Mouse (Mus musculus) hindbrain, embryonic 11.5 days (tissue): ENCODE measurements around the gene Slc31a1. TPM values are rescaled to one million over a fixed set of nuclear protein-coding genes. Genes with fewer than 3 reads are reported as not detected.

Experiments
- ATAC-seq: fragments of 200-750 bp; cut with Nextera tagmentation; 2 replicates; pipeline ENCODE4 v1.8.0; 2017; ENCODE audit warnings: mild to moderate bottlenecking, moderate TSS enrichment, moderate library complexity; ENCODE audit not compliant: low FRiP score
- DNase-seq: peaks from one replicate; pipeline ENCODE4 v3.0.0-alpha.2; 2015; ENCODE audit warnings: low spot score
- H3K27ac ChIP-seq: fragments of 300-500 bp; sonication (generic); 2 replicates; pipeline ENCODE4 v1.5.1; 2014; ENCODE audit warnings: mild to moderate bottlenecking, low read depth, low read length
- H3K27me3 ChIP-seq: fragments of 300-500 bp; sonication (generic); 2 replicates; pipeline ENCODE4 v1.6.1; 2014; ENCODE audit warnings: mild to moderate bottlenecking, low read length, moderate library complexity, mixed read lengths; ENCODE audit not compliant: control insufficient read depth, insufficient read depth
- H3K36me3 ChIP-seq: fragments of 300-500 bp; sonication (generic); 2 replicates; pipeline ENCODE4 v1.6.1; 2014; ENCODE audit warnings: mild to moderate bottlenecking, low read length, moderate library complexity, mixed read lengths; ENCODE audit not compliant: control insufficient read depth, insufficient read depth
- H3K4me1 ChIP-seq: fragments of 300-500 bp; sonication (generic); replicated peaks from 2 replicates; pipeline ENCODE4 v1.6.1; 2014; ENCODE audit warnings: low read length, mixed read lengths; ENCODE audit not compliant: control insufficient read depth, insufficient read depth
- H3K4me2 ChIP-seq: fragments of 300-500 bp; sonication (generic); replicated peaks from 2 replicates; pipeline ENCODE4 v1.6.1; 2014; ENCODE audit warnings: mild to moderate bottlenecking, low read depth, low read length
- H3K4me3 ChIP-seq: fragments of 300-500 bp; sonication (generic); 2 replicates; pipeline ENCODE4 v1.5.1; 2014; ENCODE audit warnings: low read depth, low read length
- H3K9ac ChIP-seq: fragments of 300-500 bp; sonication (generic); 2 replicates; pipeline ENCODE4 v1.6.1; 2014; ENCODE audit warnings: low read depth, low read length
- H3K9me3 ChIP-seq: fragments of 300-500 bp; sonication (generic); 2 replicates; pipeline ENCODE4 v1.6.1; 2016; ENCODE audit warnings: low read length; ENCODE audit not compliant: control insufficient read depth
- WGBS: fragments of 180-500 bp; shearing (Covaris S2); extraction: QIAGEN DNeasy Blood & Tissue Kit; methylation state at CpG from one replicate; pipeline ENCODE4 v1.1.7; 2014; 5-methylcytosine and 5-hydroxymethylcytosine counted together
- polyA plus RNA-seq: library from polyadenylated mRNA; unstranded; fragments of >200 nt; fragmentation: Nextera tagmentation; extraction: Ambion mirVana; gene quantifications from 2 replicates; pipeline ENCODE4 v1.2.1, GENCODE M21; 2014

Gene Slc31a1
- polyA plus RNA-seq, 1 experiment from 2014 or later = 45.0 TPM

- Histone ChIP-seq H3K36me3 (no peaks in the 10 kb centered on the region), H3K9ac (peak overlapping the region; percentile 72), H3K27me3 (no peaks in the 10 kb centered on the region), H3K9me3 (no peaks in the 10 kb centered on the region), H3K27ac (no peak overlapping the region), H3K4me2 (peak overlapping the region; percentile 76), H3K4me3 (peak overlapping the region; percentile 68), H3K4me1 (no peaks in the 10 kb centered on the region)
- 60% methylated on average over 7 of the region's 7 CpGs for WGBS
- DNase-seq = no peak
- ATAC-seq = no peak
These were observed 1.2 kb upstream of the Slc31a1 start for GRCm38 (mm10) chr4:62359256-62359775.

GRCm38 (mm10) chr4:62360805-62361455 is 403 bp downstream of the Slc31a1 start:
- DNase-seq (no peak), ATAC-seq (peak; percentile 28)
- H3K27ac ChIP-seq = peak overlapping the region; percentile 27; the same call in 1 of the 2 replicates
- peak overlapping the region; percentile 68 for H3K4me3 ChIP-seq
- H3K9ac ChIP-seq = peak overlapping the region; percentile 69
- no peaks in the 10 kb centered on the region for H3K9me3 ChIP-seq
- H3K27me3 ChIP-seq = no peaks in the 10 kb centered on the region
- no peaks in the 10 kb centered on the region for H3K4me1 ChIP-seq
- H3K36me3 ChIP-seq = no peaks in the 10 kb centered on the region
- H3K4me2 ChIP-seq = peak overlapping the region; percentile 66
- WGBS = under 1% methylated on average over 22 of the region's 22 CpGs

- H3K4me1 ChIP-seq = no peaks in the 10 kb centered on the region
- 53% methylated on average over 6 of the region's 6 CpGs for WGBS
- peak overlapping the region; percentile 69; the same call in 1 of the 2 replicates for H3K9ac ChIP-seq
- ATAC-seq (no peak), DNase-seq (no peak)
- no peaks in the 10 kb centered on the region for H3K9me3 ChIP-seq
- no peaks in the 10 kb centered on the region for H3K27me3 ChIP-seq
- peak overlapping the region; percentile 68 for H3K4me3 ChIP-seq
- H3K4me2 ChIP-seq = peak overlapping the region; percentile 66
- no peak overlapping the region for H3K27ac ChIP-seq
- no peaks in the 10 kb centered on the region for H3K36me3 ChIP-seq
These were observed 1.0 kb downstream of the Slc31a1 start for GRCm38 (mm10) chr4:62361571-62361970.

GRCm38 (mm10) chr4:62361997-62362396 is 1.5 kb downstream of the Slc31a1 start:
- WGBS = 97% methylated on average over 1 of the region's 1 CpGs

GRCm38 (mm10) chr4:62362437-62362836 is 1.9 kb downstream of the Slc31a1 start:
- Histone ChIP-seq H3K9ac (no peak overlapping the region), H3K27ac (no peak overlapping the region), H3K36me3 (no peaks in the 10 kb centered on the region), H3K27me3 (no peaks in the 10 kb centered on the region), H3K4me2 (no peak overlapping the region), H3K9me3 (no peaks in the 10 kb centered on the region), H3K4me1 (no peaks in the 10 kb centered on the region), H3K4me3 (no peak overlapping the region)
- DNase-seq = no peak
- WGBS = 88% methylated on average over 2 of the region's 2 CpGs
- ATAC-seq = no peak

More at GRCm38 (mm10) chr4:62361997-62362396, 1.5 kb downstream of the Slc31a1 start:
- peak overlapping the region; percentile 68; the same call in 1 of the 2 replicates for H3K4me3 ChIP-seq
- no peak for ATAC-seq
- no peak overlapping the region for H3K27ac ChIP-seq
- no peaks in the 10 kb centered on the region for H3K36me3 ChIP-seq
- no peaks in the 10 kb centered on the region for H3K9me3 ChIP-seq
- H3K4me1 ChIP-seq = no peaks in the 10 kb centered on the region
- H3K9ac ChIP-seq = no peak overlapping the region
- DNase-seq = no peak
- no peaks in the 10 kb centered on the region for H3K27me3 ChIP-seq
- peak overlapping the region; percentile 66; the same call in 1 of the 2 replicates for H3K4me2 ChIP-seq

GRCm38 (mm10) chr4:62364299-62364698 is 3.8 kb downstream of the Slc31a1 start:
- Histone ChIP-seq H3K36me3 (no peaks in the 10 kb centered on the region), H3K4me1 (no peaks in the 10 kb centered on the region), H3K4me3 (no peak overlapping the region), H3K9me3 (no peaks in the 10 kb centered on the region), H3K27me3 (no peaks in the 10 kb centered on the region), H3K9ac (no peak overlapping the region), H3K27ac (no peak overlapping the region), H3K4me2 (no peak overlapping the region)
- DNase-seq (no peak), ATAC-seq (no peak)
- 93% methylated on average over 8 of the region's 8 CpGs for WGBS

- no peak overlapping the region for H3K4me3 ChIP-seq
- no peak overlapping the region for H3K27ac ChIP-seq
- ATAC-seq (no peak), DNase-seq (no peak)
- no peak overlapping the region for H3K4me2 ChIP-seq
- H3K9ac ChIP-seq = no peak overlapping the region
- H3K9me3 ChIP-seq = no peaks in the 10 kb centered on the region
- no peaks in the 10 kb centered on the region for H3K27me3 ChIP-seq
- 91% methylated on average over 4 of the region's 4 CpGs for WGBS
- H3K4me1 ChIP-seq = no peaks in the 10 kb centered on the region
- no peaks in the 10 kb centered on the region for H3K36me3 ChIP-seq
These were observed 5.8 kb downstream of the Slc31a1 start for GRCm38 (mm10) chr4:62366291-62366690.

GRCm38 (mm10) chr4:62367586-62367985 is 7.1 kb downstream of the Slc31a1 start:
- H3K9me3 ChIP-seq = no peaks in the 10 kb centered on the region
- no peak overlapping the region for H3K9ac ChIP-seq
- DNase-seq (no peak), ATAC-seq (no peak)
- 93% methylated on average over 6 of the region's 6 CpGs for WGBS
- no peaks in the 10 kb centered on the region for H3K4me1 ChIP-seq
- H3K27me3 ChIP-seq = no peaks in the 10 kb centered on the region
- no peak overlapping the region for H3K4me2 ChIP-seq
- no peak overlapping the region for H3K27ac ChIP-seq
- no peaks in the 10 kb centered on the region for H3K36me3 ChIP-seq
- no peak overlapping the region for H3K4me3 ChIP-seq

GRCm38 (mm10) chr4:62369091-62369490 is 8.6 kb downstream of the Slc31a1 start:
- no peak overlapping the region for H3K4me3 ChIP-seq
- no peaks in the 10 kb centered on the region for H3K4me1 ChIP-seq
- WGBS = 86% methylated on average over 3 of the region's 3 CpGs
- no peaks in the 10 kb centered on the region for H3K36me3 ChIP-seq
- no peak overlapping the region for H3K9ac ChIP-seq
- no peak overlapping the region for H3K27ac ChIP-seq
- no peak overlapping the region for H3K4me2 ChIP-seq
- DNase-seq (no peak), ATAC-seq (no peak)
- H3K27me3 ChIP-seq = no peaks in the 10 kb centered on the region
- H3K9me3 ChIP-seq = no peaks in the 10 kb centered on the region
